Mouse (Mus musculus) forebrain, embryonic 11.5 days (tissue): ENCODE measurements at regions not wholly inside any gene's neighbourhood (a gene's known extent, or its start where the extent isn't known, plus 50 kb on each side); places are given as distances from the start of the nearest gene placed in this dataset.

Experiments used
- ATAC-seq: fragments of 200-750 bp; cut with Nextera tagmentation; replicated peaks from 2 replicates; pipeline ENCODE4 v1.8.0; 2017; ENCODE audit warnings: moderate TSS enrichment; ENCODE audit not compliant: low FRiP score
- DNase-seq: peaks from one replicate; pipeline ENCODE4 v3.0.0-alpha.2; 2017; ENCODE audit warnings: low spot score
- H3K27ac ChIP-seq: fragments of 300-500 bp; sonication (generic); 2 replicates; pipeline ENCODE4 v1.5.1; 2014; ENCODE audit warnings: low read depth, low read length
- H3K27me3 ChIP-seq: fragments of 300-500 bp; sonication (generic); 2 replicates; pipeline ENCODE4 v1.6.1; 2014; ENCODE audit warnings: mild to moderate bottlenecking, low read length, mixed read lengths; ENCODE audit not compliant: control insufficient read depth, insufficient read depth
- H3K36me3 ChIP-seq: fragments of 300-500 bp; sonication (generic); 2 replicates; pipeline ENCODE4 v1.6.1; 2014; ENCODE audit warnings: mild to moderate bottlenecking, low read length, moderate library complexity, mixed read lengths; ENCODE audit not compliant: control insufficient read depth, insufficient read depth
- H3K4me1 ChIP-seq: fragments of 300-500 bp; sonication (generic); replicated peaks from 2 replicates; pipeline ENCODE4 v1.6.1; 2014; ENCODE audit warnings: low read length, mixed read lengths; ENCODE audit not compliant: control insufficient read depth, insufficient read depth
- H3K4me2 ChIP-seq: fragments of 300-500 bp; sonication (generic); 2 replicates; pipeline ENCODE4 v1.6.1; 2014; ENCODE audit warnings: low read depth, mild to moderate bottlenecking, low read length, moderate library complexity, mixed read lengths; ENCODE audit not compliant: severe bottlenecking
- H3K4me3 ChIP-seq: fragments of 300-500 bp; sonication (generic); 2 replicates; pipeline ENCODE4 v1.5.1; 2014; ENCODE audit warnings: low read depth, low read length
- H3K9ac ChIP-seq: fragments of 300-500 bp; sonication (generic); 2 replicates; pipeline ENCODE4 v1.6.1; 2014; ENCODE audit warnings: low read length
- H3K9me3 ChIP-seq: fragments of 300-500 bp; sonication (generic); 2 replicates; pipeline ENCODE4 v1.6.1; 2016; ENCODE audit warnings: low read length, mixed read lengths; ENCODE audit not compliant: control insufficient read depth
- WGBS: fragments of 180-500 bp; shearing (Covaris S2); extraction: QIAGEN DNeasy Blood & Tissue Kit; methylation state at CpG from one replicate; pipeline ENCODE4 v1.1.7; 2014; 5-methylcytosine and 5-hydroxymethylcytosine counted together

- Histone ChIP-seq H3K9me3 (no peaks in the 10 kb centered on the region), H3K27ac (no peak overlapping the region)
These were observed 67.3 kb upstream of the Haao start for GRCm38 (mm10) chr17:83915034-83915433.

GRCm38 (mm10) chr17:83914603-83915002, 66.8 kb upstream of the Haao start:
- DNase-seq, result no peak
- ATAC-seq, result no peak
- H3K9me3 ChIP-seq, result no peaks in the 10 kb centered on the region
- no peak overlapping the region for H3K4me3 ChIP-seq
- no peaks in the 10 kb centered on the region for H3K36me3 ChIP-seq
- H3K4me2 ChIP-seq, result no peak overlapping the region
- H3K27ac ChIP-seq, result no peak overlapping the region
- WGBS, result 79% methylated on average over 1 of the region's 1 CpGs
- H3K9ac ChIP-seq, result no peak overlapping the region
- H3K27me3 ChIP-seq, result no peaks in the 10 kb centered on the region
- H3K4me1 ChIP-seq, result no peaks in the 10 kb centered on the region

More at GRCm38 (mm10) chr17:83915034-83915433, 67.3 kb upstream of the Haao start:
- Histone ChIP-seq H3K4me3 (no peak overlapping the region), H3K36me3 (no peaks in the 10 kb centered on the region), H3K27me3 (no peaks in the 10 kb centered on the region), H3K4me1 (no peaks in the 10 kb centered on the region), H3K9ac (no peak overlapping the region), H3K4me2 (no peak overlapping the region)
- ATAC-seq, result no peak
- no peak for DNase-seq

GRCm38 (mm10) chr17:83913711-83914415, 66.1 kb upstream of the Haao start:
- Histone ChIP-seq H3K9me3 (no peaks in the 10 kb centered on the region), H3K36me3 (no peaks in the 10 kb centered on the region), H3K4me1 (no peaks in the 10 kb centered on the region), H3K4me3 (no peak overlapping the region), H3K27ac (0 out of 2 replicates have a peak overlapping the region, but pooled peaks have one; percentile 31), H3K27me3 (no peaks in the 10 kb centered on the region), H3K4me2 (no peak overlapping the region), H3K9ac (no peak overlapping the region)
- ATAC-seq, result no peak
- DNase-seq, result no peak
- 76% methylated on average over 13 of the region's 13 CpGs for WGBS

GRCm38 (mm10) chr17:83912421-83912820, 64.7 kb upstream of the Haao start:
- Histone ChIP-seq H3K27ac (no peak overlapping the region), H3K9ac (no peak overlapping the region), H3K4me3 (no peak overlapping the region), H3K4me1 (no peaks in the 10 kb centered on the region), H3K4me2 (no peak overlapping the region), H3K27me3 (no peaks in the 10 kb centered on the region), H3K36me3 (no peaks in the 10 kb centered on the region), H3K9me3 (no peaks in the 10 kb centered on the region)
- ATAC-seq (no peak), DNase-seq (no peak)
- 89% methylated on average over 6 of the region's 6 CpGs for WGBS

- no peak overlapping the region for H3K4me2 ChIP-seq
- no peak for ATAC-seq
- H3K27ac ChIP-seq, result no peak overlapping the region
- no peaks in the 10 kb centered on the region for H3K4me1 ChIP-seq
- 87% methylated on average over 6 of the region's 6 CpGs for WGBS
- H3K27me3 ChIP-seq, result no peaks in the 10 kb centered on the region
- H3K36me3 ChIP-seq, result no peaks in the 10 kb centered on the region
- H3K4me3 ChIP-seq, result no peak overlapping the region
- H3K9me3 ChIP-seq, result no peaks in the 10 kb centered on the region
- H3K9ac ChIP-seq, result no peak overlapping the region
- no peak for DNase-seq
These were observed 61.0 kb upstream of the Haao start for GRCm38 (mm10) chr17:83908811-83909210.

- H3K9me3 ChIP-seq, result no peaks in the 10 kb centered on the region
- no peak overlapping the region for H3K27ac ChIP-seq
- DNase-seq, result no peak
- H3K27me3 ChIP-seq, result no peaks in the 10 kb centered on the region
- H3K9ac ChIP-seq, result no peak overlapping the region
- no peak for ATAC-seq
- H3K4me1 ChIP-seq, result no peaks in the 10 kb centered on the region
- H3K4me2 ChIP-seq, result no peak overlapping the region
- no peaks in the 10 kb centered on the region for H3K36me3 ChIP-seq
- no peak overlapping the region for H3K4me3 ChIP-seq
- WGBS, result 93% methylated on average over 3 of the region's 3 CpGs
These were observed 59.8 kb upstream of the Haao start for GRCm38 (mm10) chr17:83907538-83907937.

GRCm38 (mm10) chr17:83906751-83907537, 59.2 kb upstream of the Haao start:
- no peaks in the 10 kb centered on the region for H3K27me3 ChIP-seq
- no peak overlapping the region for H3K4me2 ChIP-seq
- H3K4me1 ChIP-seq, result no peaks in the 10 kb centered on the region
- no peak overlapping the region for H3K27ac ChIP-seq
- no peaks in the 10 kb centered on the region for H3K9me3 ChIP-seq
- H3K4me3 ChIP-seq, result no peak overlapping the region
- DNase-seq, result no peak
- WGBS, result 92% methylated on average over 12 of the region's 12 CpGs
- H3K9ac ChIP-seq, result no peak overlapping the region
- ATAC-seq, result no peak
- H3K36me3 ChIP-seq, result no peaks in the 10 kb centered on the region

GRCm38 (mm10) chr17:83903467-83903866, 55.7 kb upstream of the Haao start:
- H3K27ac ChIP-seq, result no peak overlapping the region
- H3K9ac ChIP-seq, result no peak overlapping the region
- DNase-seq, result peak; percentile 89
- no peaks in the 10 kb centered on the region for H3K27me3 ChIP-seq
- no peaks in the 10 kb centered on the region for H3K9me3 ChIP-seq
- H3K4me2 ChIP-seq, result no peak overlapping the region
- no peaks in the 10 kb centered on the region for H3K36me3 ChIP-seq
- WGBS, result 2% methylated on average over 7 of the region's 7 CpGs
- ATAC-seq, result peak; percentile 55; the same call in 1 of the 2 replicates
- no peaks in the 10 kb centered on the region for H3K4me1 ChIP-seq
- H3K4me3 ChIP-seq, result no peak overlapping the region
